Mouse (Mus musculus) ES-Bruce4 (cell line): ENCODE results near the gene Sgo1. TPM values are rescaled to one million over a fixed set of nuclear protein-coding genes. Genes with fewer than 3 reads are reported as not detected.
"Not testable (repeated sequence)": the region's sequence is repeated elsewhere in the genome, so short reads cannot be mapped to it uniquely, and the experiment has no call there.

Source experiments
- H3K27ac ChIP-seq: 2 replicates; pipeline ENCODE4 v1.5.1; 2012; ENCODE audit warnings: low read length, inconsistent platforms; ENCODE audit not compliant: insufficient read depth
- H3K27me3 ChIP-seq: 2 replicates; pipeline ENCODE4 v1.6.1; 2012; ENCODE audit warnings: mild to moderate bottlenecking, low read length, inconsistent platforms; ENCODE audit not compliant: control insufficient read depth, poor library complexity, insufficient read depth, severe bottlenecking
- H3K36me3 ChIP-seq: 2 replicates; pipeline ENCODE4 v1.6.1; 2012; ENCODE audit warnings: inconsistent platforms, mild to moderate bottlenecking, low read length, moderate library complexity; ENCODE audit not compliant: control insufficient read depth, poor library complexity, insufficient read depth, severe bottlenecking
- H3K4me1 ChIP-seq: one replicate; pipeline ENCODE4 v1.8.1; 2011; ENCODE audit warnings: low read length; ENCODE audit not compliant: control insufficient read depth, insufficient read depth
- H3K4me3 ChIP-seq: 2 replicates; pipeline ENCODE4 v1.5.1; 2011; ENCODE audit warnings: low read depth, mild to moderate bottlenecking, low read length
- H3K9ac ChIP-seq: 2 replicates; pipeline ENCODE4 v1.6.1; 2012; ENCODE audit warnings: low read depth, mild to moderate bottlenecking, inconsistent platforms; ENCODE audit not compliant: poor library complexity, severe bottlenecking
- H3K9me3 ChIP-seq: replicated peaks from 2 replicates; pipeline ENCODE4 v1.6.1; 2012; ENCODE audit warnings: mild to moderate bottlenecking, low read length, inconsistent platforms; ENCODE audit not compliant: control insufficient read depth, poor library complexity, insufficient read depth, severe bottlenecking
- CTCF ChIP-seq: IDR thresholded peaks from one replicate; pipeline ENCODE4 v1.8.1; 2011; ENCODE audit warnings: low read depth, low read length
- EP300 ChIP-seq: IDR thresholded peaks from 2 replicates; pipeline ENCODE4 v1.6.1; 2011; ENCODE audit warnings: low read depth, low read length; ENCODE audit not compliant: insufficient read depth
- POLR2A ChIP-seq: IDR thresholded peaks from one replicate; pipeline ENCODE4 v1.8.1; 2011; ENCODE audit warnings: low read length; ENCODE audit not compliant: insufficient read depth
- polyA plus RNA-seq: library from polyadenylated mRNA; stranded (reverse); fragments of >200 nt; gene quantifications from 2 replicates; pipeline ENCODE4 v1.2.4, GENCODE M21; 2011; ENCODE audit warnings: low read depth; ENCODE audit not compliant: missing spikeins, insufficient read depth, insufficient read length

The Sgo1 gene
- polyA plus RNA-seq, 1 experiment, result 71.5 TPM

GRCm38 (mm10) chr17:53664267-53664666 lies 24.9 kb downstream of the Sgo1 start:
- Histone ChIP-seq H3K9me3 (no peaks in the 10 kb centered on the region), H3K9ac (no peak overlapping the region), H3K4me3 (no peak overlapping the region), H3K36me3 (peaks cover 13% of the 10 kb centered on the region), H3K27ac (no peak overlapping the region), H3K27me3 (no peaks in the 10 kb centered on the region), H3K4me1 (no peaks in the 10 kb centered on the region)
- no peak for TF ChIP-seq CTCF
- TF ChIP-seq POLR2A, result no peak
- no peak for TF ChIP-seq EP300

GRCm38 (mm10) chr17:53661056-53661840 lies 27.9 kb downstream of the Sgo1 start:
- TF ChIP-seq POLR2A (no peak), CTCF (no peak), EP300 (no peak)
- Histone ChIP-seq H3K9me3 (no peaks in the 10 kb centered on the region), H3K4me1 (peaks cover 3% of the 10 kb centered on the region), H3K36me3 (peaks cover 14% of the 10 kb centered on the region), H3K4me3 (no peak overlapping the region), H3K9ac (no peak overlapping the region), H3K27me3 (no peaks in the 10 kb centered on the region), H3K27ac (no peak overlapping the region)

- no peak overlapping the region for H3K4me3 ChIP-seq
- H3K27ac ChIP-seq, result no peak overlapping the region
- H3K9ac ChIP-seq, result no peak overlapping the region
- peaks cover 3% of the 10 kb centered on the region for H3K4me1 ChIP-seq
- TF ChIP-seq EP300, result no peak
- no peak for TF ChIP-seq POLR2A
- TF ChIP-seq CTCF, result no peak
- H3K36me3 ChIP-seq, result peaks cover 15% of the 10 kb centered on the region
- no peaks in the 10 kb centered on the region for H3K27me3 ChIP-seq
- no peaks in the 10 kb centered on the region for H3K9me3 ChIP-seq
These were observed 29.4 kb downstream of the Sgo1 start for GRCm38 (mm10) chr17:53659738-53660137.

GRCm38 (mm10) chr17:53659230-53659629 lies 29.9 kb downstream of the Sgo1 start:
- no peak overlapping the region for H3K27ac ChIP-seq
- peaks cover 3% of the 10 kb centered on the region for H3K4me1 ChIP-seq
- no peak overlapping the region for H3K4me3 ChIP-seq
- H3K9me3 ChIP-seq, result no peaks in the 10 kb centered on the region
- TF ChIP-seq POLR2A, result no peak
- H3K36me3 ChIP-seq, result peaks cover 17% of the 10 kb centered on the region
- H3K27me3 ChIP-seq, result no peaks in the 10 kb centered on the region
- H3K9ac ChIP-seq, result no peak overlapping the region

GRCm38 (mm10) chr17:53658668-53659067 lies 30.5 kb downstream of the Sgo1 start:
- Histone ChIP-seq H3K4me3 (no peak overlapping the region), H3K9me3 (no peaks in the 10 kb centered on the region), H3K36me3 (peaks cover 15% of the 10 kb centered on the region), H3K9ac (no peak overlapping the region), H3K4me1 (peaks cover 3% of the 10 kb centered on the region), H3K27ac (no peak overlapping the region), H3K27me3 (no peaks in the 10 kb centered on the region)
- TF ChIP-seq EP300, result no peak

GRCm38 (mm10) chr17:53657391-53657790 lies 31.7 kb downstream of the Sgo1 start:
- H3K27me3 ChIP-seq, H3K9me3 ChIP-seq, H3K27ac ChIP-seq, H3K4me3 ChIP-seq, H3K9ac ChIP-seq, H3K4me1 ChIP-seq: not testable (repeated sequence)
- peaks cover 25% of the 10 kb centered on the region for H3K36me3 ChIP-seq
- peak; percentile 47 for TF ChIP-seq CTCF
